Mouse (Mus musculus): ENCODE measurements around the gene Ect2. TPM values are rescaled to one million over a fixed set of nuclear protein-coding genes. Genes with fewer than 3 reads are reported as not detected.

Gene Ect2
- total and polyA plus RNA-seq, 3 experiments = 29.9 to 38.9 (median 36.7) TPM

GRCm38 (mm10) chr3:27064886-27065285 lies 88.8 kb downstream of the Ect2 start:
- Histone ChIP-seq H3K27me3 (replicated peaks) (no peaks in the 10 kb centered on the region), H3K36me3 (replicated peaks in 1 of 2; ENCODE audit: control insufficient read depth in 1 of 2, insufficient read depth in 1 of 2, low read length in 1 of 2) (no peaks in the 10 kb centered on the region), H3K4me1 (ENCODE audit: control insufficient read depth in 1 of 2, insufficient read depth in 2 of 2) (peaks cover 0 to 3% of the 10 kb centered on the region in 2 experiments; a peak in 2 of 4 replicates), H3K9me3 (replicated peaks; ENCODE audit: low read length) (peaks cover 2% of the 10 kb centered on the region), H3K79me2 (replicated peaks; ENCODE audit: control insufficient read depth, extremely low read depth, insufficient read depth, poor library complexity, severe bottlenecking) (no peaks in the 10 kb centered on the region), H3K27ac (ENCODE audit: insufficient read depth, low read depth) (no peak overlapping the region), H3K4me3 (replicated peaks in 1 of 3; ENCODE audit: low read depth in 2 of 3, low read length in 2 of 3, poor library complexity in 1 of 3) (no peak overlapping the region), H3K9ac (ENCODE audit: insufficient read depth, low read depth) (no peak overlapping the region), H3K4me2 (ENCODE audit: insufficient read depth, low read depth, poor library complexity, severe bottlenecking) (no peak overlapping the region)
- dilution Hi-C loops (cut with MboI; ENCODE audit: extremely low pct_ligation_motif_present, extremely low pct_unique_long_range_greater_than_20kb, low sequenced_read_pairs) = no loop called here
- TF ChIP-seq MAX (IDR thresholded peaks at IDR 0.05; ENCODE audit: low read length) (no peak), ZKSCAN1 (IDR thresholded peaks at IDR 0.05; ENCODE audit: borderline replicate concordance, low read depth, low read length) (no peak), GABPA (IDR thresholded peaks at IDR 0.05; ENCODE audit: insufficient replicate concordance, low read depth, low read length) (no peak), CTCF (conservative IDR thresholded peaks at IDR 0.05 in 1 of 2, IDR thresholded peaks at IDR 0.05 in 1 of 2; ENCODE audit: low read depth in 2 of 2, low read length in 2 of 2) (no peak), RAD21 (IDR thresholded peaks at IDR 0.05; ENCODE audit: low read depth, low read length) (no peak), MEF2A (IDR thresholded peaks at IDR 0.05; ENCODE audit: borderline replicate concordance, low read depth, low read length) (no peak)
- in situ Hi-C loops (cut with MboI; ENCODE audit: low pct_ligation_motif_present, low pct_unique_long_range_greater_than_20kb, low sequenced_read_pairs) = no loop called here
- no peak for DNase-seq (ENCODE audit: extremely low read depth)

- Histone ChIP-seq H3K36me3 (replicated peaks in 1 of 2; ENCODE audit: control insufficient read depth in 1 of 2, insufficient read depth in 1 of 2, low read length in 1 of 2) (no peaks in the 10 kb centered on the region), H3K79me2 (replicated peaks; ENCODE audit: control insufficient read depth, extremely low read depth, insufficient read depth, poor library complexity, severe bottlenecking) (no peaks in the 10 kb centered on the region), H3K4me2 (ENCODE audit: insufficient read depth, low read depth, poor library complexity, severe bottlenecking) (no peak overlapping the region), H3K27ac (ENCODE audit: insufficient read depth, low read depth) (no peak overlapping the region), H3K9me3 (replicated peaks; ENCODE audit: low read length) (peaks cover 2% of the 10 kb centered on the region), H3K9ac (ENCODE audit: insufficient read depth, low read depth) (no peak overlapping the region), H3K27me3 (replicated peaks) (no peaks in the 10 kb centered on the region), H3K4me3 (replicated peaks in 1 of 3; ENCODE audit: low read depth in 2 of 3, low read length in 2 of 3, poor library complexity in 1 of 3) (no peak overlapping the region), H3K4me1 (ENCODE audit: control insufficient read depth in 1 of 2, insufficient read depth in 2 of 2) (peaks cover 0 to 3% of the 10 kb centered on the region in 2 experiments; a peak in 2 of 4 replicates)
- no peak for DNase-seq (ENCODE audit: extremely low read depth)
- TF ChIP-seq NELFE (IDR thresholded peaks at IDR 0.05; ENCODE audit: low read depth, low read length) = no peak
- dilution Hi-C loops (cut with MboI; ENCODE audit: extremely low pct_ligation_motif_present, extremely low pct_unique_long_range_greater_than_20kb, low sequenced_read_pairs) (no loop called here), in situ Hi-C loops (cut with MboI; ENCODE audit: low pct_ligation_motif_present, low pct_unique_long_range_greater_than_20kb, low sequenced_read_pairs) (no loop called here)
These were observed 90.0 kb downstream of the Ect2 start for GRCm38 (mm10) chr3:27063399-27064260.

GRCm38 (mm10) chr3:27060441-27060840 lies 93.2 kb downstream of the Ect2 start:
- in situ Hi-C loops (cut with MboI; ENCODE audit: low pct_ligation_motif_present, low pct_unique_long_range_greater_than_20kb, low sequenced_read_pairs) = no loop called here

More at GRCm38 (mm10) chr3:27060441-27060840, 93.2 kb downstream of the Ect2 start:
- no peak for TF ChIP-seq NRF1 (IDR thresholded peaks at IDR 0.05; ENCODE audit: low read depth, low read length)
- no peak for TF ChIP-seq TCF12 (IDR thresholded peaks at IDR 0.05; ENCODE audit: low read depth, low read length)
- no peak for TF ChIP-seq MYC (IDR thresholded peaks at IDR 0.05; ENCODE audit: low read depth, low read length)
- no peak for TF ChIP-seq SIN3A (IDR thresholded peaks at IDR 0.05; ENCODE audit: low read length)
- TF ChIP-seq EP300 (IDR thresholded peaks at IDR 0.05; ENCODE audit: low read length) = no peak
- no peak for TF ChIP-seq POLR2A (IDR thresholded peaks at IDR 0.05; ENCODE audit: low read depth, low read length)
- no peak for TF ChIP-seq CTCF (conservative IDR thresholded peaks at IDR 0.05 in 1 of 2, IDR thresholded peaks at IDR 0.05 in 1 of 2; ENCODE audit: low read depth in 2 of 2, low read length in 2 of 2)
- TF ChIP-seq KAT2A (IDR thresholded peaks at IDR 0.05; ENCODE audit: insufficient replicate concordance, low read length) = no peak
- TF ChIP-seq GABPA (IDR thresholded peaks at IDR 0.05; ENCODE audit: insufficient replicate concordance, low read depth, low read length) = no peak
- H3K9ac ChIP-seq (ENCODE audit: insufficient read depth, low read depth) = no peak overlapping the region
- no peak for DNase-seq (ENCODE audit: extremely low read depth)
- peaks cover 2% of the 10 kb centered on the region for H3K9me3 ChIP-seq (replicated peaks; ENCODE audit: low read length)
- H3K36me3 ChIP-seq (replicated peaks in 1 of 2; ENCODE audit: control insufficient read depth in 1 of 2, insufficient read depth in 1 of 2, low read length in 1 of 2) = no peaks in the 10 kb centered on the region
- H3K27ac ChIP-seq (ENCODE audit: insufficient read depth, low read depth) = no peak overlapping the region
- no peak overlapping the region for H3K4me3 ChIP-seq (replicated peaks in 1 of 3; ENCODE audit: low read depth in 2 of 3, low read length in 2 of 3, poor library complexity in 1 of 3)
- H3K4me1 ChIP-seq (ENCODE audit: control insufficient read depth in 1 of 2, insufficient read depth in 2 of 2) = peaks cover 0 to 3% of the 10 kb centered on the region in 2 experiments; a peak in 2 of 4 replicates
- no peaks in the 10 kb centered on the region for H3K27me3 ChIP-seq (replicated peaks)
- H3K4me2 ChIP-seq (ENCODE audit: insufficient read depth, low read depth, poor library complexity, severe bottlenecking) = no peak overlapping the region
- dilution Hi-C loops (cut with MboI; ENCODE audit: extremely low pct_ligation_motif_present, extremely low pct_unique_long_range_greater_than_20kb, low sequenced_read_pairs) = no loop called here
- H3K79me2 ChIP-seq (replicated peaks; ENCODE audit: control insufficient read depth, extremely low read depth, insufficient read depth, poor library complexity, severe bottlenecking) = no peaks in the 10 kb centered on the region

Measured in CH12.LX (cell line).